Comparison of ENCODE assay signal across 15 mouse cellular contexts in the genomic region with DNA sequence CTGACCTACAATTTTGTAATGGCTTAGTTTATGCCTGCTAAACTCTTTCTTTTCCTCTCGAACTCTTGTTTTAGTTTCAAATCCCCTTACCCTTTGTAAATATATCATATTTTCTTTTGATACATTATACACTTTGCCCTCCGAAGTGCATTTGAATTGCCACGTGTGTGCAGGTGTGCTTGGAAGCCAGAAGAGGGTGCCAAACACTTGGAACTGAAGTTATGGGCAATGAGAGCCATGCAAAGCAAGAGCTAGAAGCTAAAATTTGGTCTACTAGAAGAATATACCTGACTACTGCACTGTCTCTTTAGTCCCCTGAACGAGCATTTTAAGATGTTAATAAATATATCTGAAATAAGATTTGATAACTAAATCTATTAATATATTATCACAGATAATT.
DNase-seq lines count a peak whose midpoint lies in the region; ATAC-seq and TF ChIP-seq lines count a peak whose summit lies in the region.
"Had no signal": no experiment of that assay in that cellular context is flagged by ENCODE, and none has a peak within 500 bp of the region (broad histone marks: within the 10 kb centered on the region; RNA-seq: fewer than 3 reads in every experiment).

No protein-coding gene starts in this region.

- H3K9me3 ChIP-seq in hindbrain, embryonic 11.5 days (ENCODE audit: control insufficient read depth, low read length): no peaks in the 10 kb centered on the region
- H3K9me3 ChIP-seq in hindbrain, embryonic 16.5 days (ENCODE audit: control insufficient read depth, low read length): no peaks in the 10 kb centered on the region
- H3K9me3 ChIP-seq in lung, embryonic 14.5 days (ENCODE audit: low read depth, low read length): no peaks in the 10 kb centered on the region
- H3K9me3 ChIP-seq: embryonic facial prominence, embryonic 12.5 days; kidney, embryonic 15.5 days; midbrain, embryonic 15.5 days had no signal

- TF ChIP-seq POLR2A in embryonic fibroblast, embryonic 13.5 days (IDR thresholded peaks at IDR 0.05; ENCODE audit: low read depth, low read length): no peak

- H3K4me2 ChIP-seq in hindbrain, embryonic 11.5 days (replicated peaks; ENCODE audit: low read depth, low read length): no peak overlapping the region
- no peak overlapping the region for H3K4me2 ChIP-seq in hindbrain, embryonic 16.5 days (ENCODE audit: low read length)
- no peak overlapping the region for H3K4me2 ChIP-seq in lung, embryonic 14.5 days
- H3K4me2 ChIP-seq: embryonic facial prominence, embryonic 12.5 days; kidney, embryonic 15.5 days; midbrain, embryonic 15.5 days had no signal

- 55% methylated on average over 4 of the region's 4 CpGs for WGBS in hindbrain, embryonic 11.5 days
- 63% methylated on average over 4 of the region's 4 CpGs for WGBS in hindbrain, embryonic 16.5 days
- WGBS in lung, embryonic 14.5 days: 43% methylated on average over 4 of the region's 4 CpGs

- CTCF ChIA-PET in Patski (lab: Charles Lee): interaction anchor here (0.9 to 1.7 kb wide), 2 partner anchors 539 to 707 kb away, joined by 4 read pairs; no protein-coding TSS in a partner anchor

- ATAC-seq in hindbrain, embryonic 11.5 days (ENCODE audit: low FRiP score): no peak
- ATAC-seq in hindbrain, embryonic 16.5 days: no peak
- ATAC-seq in lung, embryonic 14.5 days (ENCODE audit: insufficient read depth): no peak
- ATAC-seq in Patski: no peak
- ATAC-seq: activated CD4-positive, CD25-positive, alpha-beta regulatory T cell, adult 4 months; CD4-positive, CD25-positive, alpha-beta regulatory T cell, adult 4 months; midbrain, embryonic 15.5 days had no signal

- in situ Hi-C loops in Patski (cut with MboI; ENCODE audit: low pct_unique_long_range_greater_than_20kb): loop anchor here (10.0 kb wide), 1 partner anchor 704 kb away; no protein-coding TSS in a partner anchor

- H3K4me3 ChIP-seq in hindbrain, embryonic 11.5 days (ENCODE audit: low read depth, low read length): no peak overlapping the region
- H3K4me3 ChIP-seq in hindbrain, embryonic 16.5 days (ENCODE audit: low read length): no peak overlapping the region
- no peak overlapping the region for H3K4me3 ChIP-seq in lung, embryonic 14.5 days (ENCODE audit: low read depth, low read length)
- H3K4me3 ChIP-seq in embryonic fibroblast, embryonic 13.5 days (ENCODE audit: insufficient read depth, low read length): no peak overlapping the region
- H3K4me3 ChIP-seq: embryonic facial prominence, embryonic 12.5 days; kidney, embryonic 15.5 days; midbrain, embryonic 15.5 days had no signal

- no peaks in the 10 kb centered on the region for H3K36me3 ChIP-seq in hindbrain, embryonic 11.5 days (ENCODE audit: control insufficient read depth, insufficient read depth, low read length)
- no peaks in the 10 kb centered on the region for H3K36me3 ChIP-seq in hindbrain, embryonic 16.5 days (ENCODE audit: control insufficient read depth, insufficient read depth, low read length)
- no peaks in the 10 kb centered on the region for H3K36me3 ChIP-seq in lung, embryonic 14.5 days (ENCODE audit: insufficient read depth)
- H3K36me3 ChIP-seq: embryonic facial prominence, embryonic 12.5 days; kidney, embryonic 15.5 days; midbrain, embryonic 15.5 days had no signal

- H3K27me3 ChIP-seq in hindbrain, embryonic 11.5 days (ENCODE audit: control insufficient read depth, insufficient read depth, low read length): no peaks in the 10 kb centered on the region
- no peaks in the 10 kb centered on the region for H3K27me3 ChIP-seq in hindbrain, embryonic 16.5 days (replicated peaks; ENCODE audit: control insufficient read depth, insufficient read depth, low read length)
- H3K27me3 ChIP-seq in lung, embryonic 14.5 days (ENCODE audit: insufficient read depth, low read length): no peaks in the 10 kb centered on the region
- H3K27me3 ChIP-seq in Patski: no peaks in the 10 kb centered on the region
- H3K27me3 ChIP-seq: embryonic facial prominence, embryonic 12.5 days; kidney, embryonic 15.5 days; midbrain, embryonic 15.5 days had no signal

- no peak overlapping the region for H3K9ac ChIP-seq in hindbrain, embryonic 11.5 days (ENCODE audit: low read depth, low read length)
- no peak overlapping the region for H3K9ac ChIP-seq in hindbrain, embryonic 16.5 days (ENCODE audit: low read depth, low read length)
- H3K9ac ChIP-seq in lung, embryonic 14.5 days: no peak overlapping the region
- H3K9ac ChIP-seq: embryonic facial prominence, embryonic 12.5 days; kidney, embryonic 15.5 days; midbrain, embryonic 15.5 days had no signal

- no peaks in the 10 kb centered on the region for H3K4me1 ChIP-seq in hindbrain, embryonic 11.5 days (replicated peaks; ENCODE audit: control insufficient read depth, insufficient read depth, low read length)
- no peaks in the 10 kb centered on the region for H3K4me1 ChIP-seq in hindbrain, embryonic 16.5 days (ENCODE audit: control insufficient read depth, insufficient read depth, low read depth, low read length)
- H3K4me1 ChIP-seq in lung, embryonic 14.5 days (ENCODE audit: insufficient read depth): no peaks in the 10 kb centered on the region
- H3K4me1 ChIP-seq in embryonic fibroblast, embryonic 13.5 days (ENCODE audit: control insufficient read depth, insufficient read depth, low read length): no peaks in the 10 kb centered on the region
- H3K4me1 ChIP-seq: embryonic facial prominence, embryonic 12.5 days; kidney, embryonic 15.5 days; midbrain, embryonic 15.5 days had no signal

- no peak overlapping the region for H3K27ac ChIP-seq in hindbrain, embryonic 11.5 days (ENCODE audit: low read depth, low read length)
- H3K27ac ChIP-seq in hindbrain, embryonic 16.5 days (ENCODE audit: low read depth, low read length): no peak overlapping the region
- no peak overlapping the region for H3K27ac ChIP-seq in lung, embryonic 14.5 days (ENCODE audit: low read depth)
- H3K27ac ChIP-seq in embryonic fibroblast, embryonic 13.5 days (ENCODE audit: insufficient read depth, low read length): no peak overlapping the region
- H3K27ac ChIP-seq: embryonic facial prominence, embryonic 12.5 days; kidney, embryonic 15.5 days; midbrain, embryonic 15.5 days had no signal

- peak; percentile 30 for TF ChIP-seq CTCF in lung, embryonic 14.5 days (IDR thresholded peaks at IDR 0.05; ENCODE audit: low read depth)
- peak; percentile 71 for TF ChIP-seq CTCF in Patski (IDR thresholded peaks at IDR 0.05)
- TF ChIP-seq CTCF in embryonic fibroblast, embryonic 13.5 days (IDR thresholded peaks at IDR 0.05; ENCODE audit: borderline replicate concordance, insufficient read depth, low read length): peak; percentile 8; the same call in 1 of the 2 replicates

- POLR2A ChIA-PET in Patski (lab: Charles Lee): no interaction called here

- DNase-seq in hindbrain, embryonic 11.5 days (ENCODE audit: low spot score): peak; percentile 24
- DNase-seq in lung, embryonic 14.5 days: peak; percentile 7
- no peak for DNase-seq in lung, postnatal 10 days
- DNase-seq in Patski (ENCODE audit: low read depth, low spot score): no peak
- DNase-seq in c-Kit-positive CD71-positive TER-119-positive erythroid progenitor cells, embryonic 14.5 days (ENCODE audit: low spot score): no peak
- no peak for DNase-seq in layer of hippocampus, postnatal 36 days
- DNase-seq: heart, adult 11 months; heart, postnatal 36 days had no signal

Comparison
In these comparisons a context has a peak if more than half of its experiments do, and no peak if none do; other contexts are left out.
1. DNase-seq: peak in hindbrain, embryonic 11.5 days (single experiment) and lung, embryonic 14.5 days (single experiment); none in lung, postnatal 10 days (single experiment), Patski (single experiment), c-Kit-positive CD71-positive TER-119-positive erythroid progenitor cells, embryonic 14.5 days (single experiment) and layer of hippocampus, postnatal 36 days (0 of 2).
2. CTCF ChIP-seq: peak in every context shown above with its lines; median percentile 71 in Patski; 30 in lung, embryonic 14.5 days; 8 in embryonic fibroblast, embryonic 13.5 days.